Mouse (Mus musculus): ENCODE data around the gene Gcnt2.

GRCm38 (mm10) chr13:40977609-40978008 lies 118.1 kb downstream of the Gcnt2 start:
- peak; percentile 80 for TF ChIP-seq CTCF (IDR thresholded peaks at IDR 0.05; ENCODE audit: low read depth)
- TF ChIP-seq EP300 (IDR thresholded peaks at IDR 0.05; ENCODE audit: low read depth): no peak

Measured in heart, postnatal 0 days (tissue).